10 mouse cellular contexts compared by ENCODE assay signal in the genomic region with DNA sequence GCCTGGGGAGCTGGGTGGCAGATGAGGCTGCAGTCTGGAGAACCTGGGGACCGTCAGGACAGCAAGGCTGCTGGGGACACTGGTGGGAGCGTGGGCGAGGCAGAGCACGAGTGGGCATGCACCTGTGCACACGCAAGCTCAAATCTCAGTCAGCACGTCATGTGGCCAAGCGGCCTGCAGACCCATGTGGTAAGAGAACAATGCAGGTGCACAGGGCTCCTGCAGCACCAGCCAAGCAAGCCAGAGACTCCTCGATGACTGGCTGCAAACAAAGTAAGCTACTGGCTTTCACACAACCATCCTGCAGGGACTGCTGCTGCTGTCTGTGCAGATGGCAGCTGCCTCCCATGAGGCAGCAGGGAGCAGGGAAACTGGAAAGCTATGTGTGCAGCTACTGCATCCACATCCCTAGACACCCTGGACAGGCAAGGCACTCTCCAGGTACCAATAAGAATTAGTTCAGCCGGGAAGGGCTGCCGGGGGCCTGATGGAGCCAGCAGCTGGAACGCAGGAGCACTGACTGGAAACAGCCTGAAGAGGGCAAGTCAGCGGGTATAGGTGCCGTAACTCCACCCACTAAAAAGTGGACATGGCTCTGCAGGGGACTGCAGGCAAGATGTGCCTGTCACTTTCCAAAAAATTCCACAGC. TPM values are rescaled to one million over a fixed set of nuclear protein-coding genes. Genes with fewer than 3 reads are reported as not detected.
DNase-seq lines count a peak whose midpoint lies in the region; ATAC-seq and TF ChIP-seq lines count a peak whose summit lies in the region.
"Had no signal": no experiment of that assay in that cellular context is flagged by ENCODE, and none has a peak within 500 bp of the region (broad histone marks: within the 10 kb centered on the region; RNA-seq: fewer than 3 reads in every experiment).

No protein-coding gene starts in this region.

- 62% methylated on average over 13 of the region's 13 CpGs for WGBS in forebrain, embryonic 11.5 days
- WGBS in forebrain, embryonic 15.5 days: 63% methylated on average over 13 of the region's 13 CpGs
- WGBS in kidney, embryonic 15.5 days: 60% methylated on average over 13 of the region's 13 CpGs
- 55% methylated on average over 13 of the region's 13 CpGs for WGBS in hindbrain, postnatal 0 days

- peaks cover 4% of the 10 kb centered on the region; the same call in 1 of the 2 replicates for H3K36me3 ChIP-seq in forebrain, embryonic 11.5 days (ENCODE audit: control insufficient read depth, insufficient read depth, low read length)
- H3K36me3 ChIP-seq in forebrain, embryonic 15.5 days: peaks cover 33% of the 10 kb centered on the region
- H3K36me3 ChIP-seq in kidney, embryonic 15.5 days: peaks cover 34% of the 10 kb centered on the region
- H3K36me3 ChIP-seq in hindbrain, postnatal 0 days (ENCODE audit: insufficient read depth, low read length): peaks cover 33% of the 10 kb centered on the region

- DNase-seq in forebrain, embryonic 11.5 days (ENCODE audit: low spot score): peak; percentile 53
- DNase-seq in kidney, postnatal 10 days: peak; percentile 4
- peak; percentile 4 for DNase-seq in right cerebral cortex, postnatal 4 days
- no peak for DNase-seq in right cerebral cortex, adult 2 months (ENCODE audit: low spot score in 2 of 2)
- DNase-seq in hindbrain, postnatal 0 days (ENCODE audit: low spot score): no peak
- no peak for DNase-seq in adrenal gland, postnatal 14 days
- DNase-seq: adrenal gland, postnatal 25 days had no signal

- no peak for TF ChIP-seq CTCF in hindbrain, postnatal 0 days (IDR thresholded peaks at IDR 0.05; ENCODE audit: low read depth)

- no peaks in the 10 kb centered on the region for H3K27me3 ChIP-seq in forebrain, embryonic 11.5 days (ENCODE audit: control insufficient read depth, insufficient read depth, low read length)
- H3K27me3 ChIP-seq in forebrain, embryonic 15.5 days: peaks cover 7% of the 10 kb centered on the region
- peaks cover 7% of the 10 kb centered on the region for H3K27me3 ChIP-seq in kidney, embryonic 15.5 days
- H3K27me3 ChIP-seq in hindbrain, postnatal 0 days (ENCODE audit: insufficient read depth, low read length): no peaks in the 10 kb centered on the region

- no peak overlapping the region for H3K4me3 ChIP-seq in forebrain, embryonic 11.5 days (ENCODE audit: low read depth, low read length)
- no peak overlapping the region for H3K4me3 ChIP-seq in forebrain, embryonic 15.5 days
- H3K4me3 ChIP-seq in kidney, embryonic 15.5 days (replicated peaks): no peak overlapping the region
- H3K4me3 ChIP-seq in hindbrain, postnatal 0 days (ENCODE audit: low read length): no peak overlapping the region
- H3K4me3 ChIP-seq: liver, embryonic 12.5 days had no signal

- no peak overlapping the region for H3K27ac ChIP-seq in forebrain, embryonic 11.5 days (ENCODE audit: low read depth, low read length)
- H3K27ac ChIP-seq in forebrain, embryonic 15.5 days (replicated peaks): no peak overlapping the region
- H3K27ac ChIP-seq in kidney, embryonic 15.5 days: no peak overlapping the region
- H3K27ac ChIP-seq in hindbrain, postnatal 0 days: no peak overlapping the region
- H3K27ac ChIP-seq: liver, embryonic 12.5 days had no signal

- no peaks in the 10 kb centered on the region for H3K9me3 ChIP-seq in forebrain, embryonic 11.5 days (ENCODE audit: control insufficient read depth, low read length)
- no peaks in the 10 kb centered on the region for H3K9me3 ChIP-seq in forebrain, embryonic 15.5 days
- H3K9me3 ChIP-seq in kidney, embryonic 15.5 days (replicated peaks): no peaks in the 10 kb centered on the region
- H3K9me3 ChIP-seq in hindbrain, postnatal 0 days (ENCODE audit: low read length): no peaks in the 10 kb centered on the region
- H3K9me3 ChIP-seq: liver, embryonic 12.5 days had no signal

- H3K4me1 ChIP-seq in forebrain, embryonic 11.5 days (replicated peaks; ENCODE audit: control insufficient read depth, insufficient read depth, low read length): no peaks in the 10 kb centered on the region
- H3K4me1 ChIP-seq in forebrain, embryonic 15.5 days: no peaks in the 10 kb centered on the region
- no peaks in the 10 kb centered on the region for H3K4me1 ChIP-seq in kidney, embryonic 15.5 days
- H3K4me1 ChIP-seq in hindbrain, postnatal 0 days (ENCODE audit: insufficient read depth, low read length): no peaks in the 10 kb centered on the region

- no peak overlapping the region; the same call in 1 of the 2 replicates for H3K9ac ChIP-seq in forebrain, embryonic 11.5 days (ENCODE audit: low read length)
- no peak overlapping the region for H3K9ac ChIP-seq in forebrain, embryonic 15.5 days (replicated peaks)
- no peak overlapping the region for H3K9ac ChIP-seq in kidney, embryonic 15.5 days
- no peak overlapping the region for H3K9ac ChIP-seq in hindbrain, postnatal 0 days (replicated peaks; ENCODE audit: low read length)
- H3K9ac ChIP-seq: liver, embryonic 12.5 days had no signal

- H3K4me2 ChIP-seq in forebrain, embryonic 11.5 days (ENCODE audit: low read depth, low read length, severe bottlenecking): no peak overlapping the region
- H3K4me2 ChIP-seq in forebrain, embryonic 15.5 days (replicated peaks): no peak overlapping the region
- H3K4me2 ChIP-seq in kidney, embryonic 15.5 days: no peak overlapping the region
- no peak overlapping the region for H3K4me2 ChIP-seq in hindbrain, postnatal 0 days (ENCODE audit: low read depth, low read length)
- H3K4me2 ChIP-seq: liver, embryonic 12.5 days had no signal

- ATAC-seq in forebrain, embryonic 11.5 days (replicated peaks; ENCODE audit: low FRiP score): no peak
- no peak for ATAC-seq in forebrain, embryonic 15.5 days (replicated peaks)
- ATAC-seq in kidney, embryonic 15.5 days (replicated peaks; ENCODE audit: low FRiP score): no peak
- ATAC-seq in hindbrain, postnatal 0 days: peak; percentile 19
- ATAC-seq: liver, embryonic 12.5 days had no signal

RNA-seq across cellular contexts. Expression of gene Emc10, which starts 9.3 kb away (rescaled TPM):
- polyA plus RNA-seq in forebrain, embryonic 11.5 days (2014; fragmentation: Nextera tagmentation; extraction: Ambion mirVana): 115 and 124 TPM in 2 replicates
- 133 and 138 TPM in 2 replicates for polyA plus RNA-seq in forebrain, embryonic 15.5 days (2015; fragmentation: Nextera tagmentation; extraction: Ambion mirVana)
- polyA plus RNA-seq in kidney, embryonic 15.5 days (2015; fragmentation: Nextera tagmentation; extraction: Ambion mirVana): 113 and 120 TPM in 2 replicates
- total RNA-seq in hindbrain, postnatal 0 days (2014; rRNA removed): 311 and 319 TPM in 2 replicates
- polyA plus RNA-seq in hindbrain, postnatal 0 days (2015; fragmentation: Nextera tagmentation; extraction: Ambion mirVana): 138 and 152 TPM in 2 replicates
- total RNA-seq in adrenal gland, postnatal 14 days (2021): 81.5 and 85.9 TPM in 2 replicates

RNA-seq across cellular contexts. Expression of gene Fam71e1, which starts 9.3 kb away (rescaled TPM):
- polyA plus RNA-seq in forebrain, embryonic 11.5 days (2014; fragmentation: Nextera tagmentation; extraction: Ambion mirVana): 22.3 and 25.3 TPM in 2 replicates
- polyA plus RNA-seq in forebrain, embryonic 15.5 days (2015; fragmentation: Nextera tagmentation; extraction: Ambion mirVana): 30.2 and 30.5 TPM in 2 replicates
- 14.3 and 16.5 TPM in 2 replicates for polyA plus RNA-seq in kidney, embryonic 15.5 days (2015; fragmentation: Nextera tagmentation; extraction: Ambion mirVana)
- total RNA-seq in hindbrain, postnatal 0 days (2014; rRNA removed): 19.7 and 19.8 TPM in 2 replicates
- 26.7 and 31.9 TPM in 2 replicates for polyA plus RNA-seq in hindbrain, postnatal 0 days (2015; fragmentation: Nextera tagmentation; extraction: Ambion mirVana)
- 7.8 and 10.9 TPM in 2 replicates for total RNA-seq in adrenal gland, postnatal 14 days (2021)

RNA-seq across cellular contexts. Expression of gene Josd2, which starts 19.3 kb away (rescaled TPM):
- polyA plus RNA-seq in forebrain, embryonic 11.5 days (2014; fragmentation: Nextera tagmentation; extraction: Ambion mirVana): 60.9 and 68.9 TPM in 2 replicates
- 52.5 and 56.6 TPM in 2 replicates for polyA plus RNA-seq in forebrain, embryonic 15.5 days (2015; fragmentation: Nextera tagmentation; extraction: Ambion mirVana)
- polyA plus RNA-seq in kidney, embryonic 15.5 days (2015; fragmentation: Nextera tagmentation; extraction: Ambion mirVana): 72.5 and 78.9 TPM in 2 replicates
- 32.7 and 44.5 TPM in 2 replicates for total RNA-seq in hindbrain, postnatal 0 days (2014; rRNA removed)
- polyA plus RNA-seq in hindbrain, postnatal 0 days (2015; fragmentation: Nextera tagmentation; extraction: Ambion mirVana): 28.3 and 32.7 TPM in 2 replicates
- total RNA-seq in adrenal gland, postnatal 14 days (2021): 45.9 and 51.2 TPM in 2 replicates

RNA-seq across cellular contexts. Expression of gene Aspdh, which starts 21.9 kb away (rescaled TPM):
- polyA plus RNA-seq in forebrain, embryonic 11.5 days (2014; fragmentation: Nextera tagmentation; extraction: Ambion mirVana): 2.6 and 2.9 TPM in 2 replicates
- polyA plus RNA-seq in forebrain, embryonic 15.5 days (2015; fragmentation: Nextera tagmentation; extraction: Ambion mirVana): 4.3 and 5.8 TPM in 2 replicates
- polyA plus RNA-seq in kidney, embryonic 15.5 days (2015; fragmentation: Nextera tagmentation; extraction: Ambion mirVana): 3.2 and 3.9 TPM in 2 replicates
- 10.2 and 15.5 TPM in 2 replicates for total RNA-seq in hindbrain, postnatal 0 days (2014; rRNA removed)
- 3.1 and 3.8 TPM in 2 replicates for polyA plus RNA-seq in hindbrain, postnatal 0 days (2015; fragmentation: Nextera tagmentation; extraction: Ambion mirVana)
- 0.75 and 13.0 TPM in 2 replicates for total RNA-seq in adrenal gland, postnatal 14 days (2021)

RNA-seq across cellular contexts. Expression of gene Mybpc2, which starts 37.4 kb away (rescaled TPM):
- 0.23 TPM in 1 of 2 replicates, not detected in the other for polyA plus RNA-seq in forebrain, embryonic 11.5 days (2014; fragmentation: Nextera tagmentation; extraction: Ambion mirVana)
- polyA plus RNA-seq in forebrain, embryonic 15.5 days (2015; fragmentation: Nextera tagmentation; extraction: Ambion mirVana): 0.13 and 0.15 TPM in 2 replicates
- polyA plus RNA-seq in kidney, embryonic 15.5 days (2015; fragmentation: Nextera tagmentation; extraction: Ambion mirVana): 0.16 and 0.27 TPM in 2 replicates
- total RNA-seq in hindbrain, postnatal 0 days (2014; rRNA removed): 0.14 and 0.47 TPM in 2 replicates
- 0.19 and 0.25 TPM in 2 replicates for polyA plus RNA-seq in hindbrain, postnatal 0 days (2015; fragmentation: Nextera tagmentation; extraction: Ambion mirVana)
- 0.26 and 0.38 TPM in 2 replicates for total RNA-seq in adrenal gland, postnatal 14 days (2021)
- total RNA-seq: adrenal gland, postnatal 25 days had no signal
- polyA plus RNA-seq: liver, embryonic 12.5 days had no signal

Comparison
In these comparisons a context has a peak if more than half of its experiments do, and no peak if none do; other contexts are left out.
1. DNase-seq: peak in forebrain, embryonic 11.5 days (single experiment), kidney, postnatal 10 days (single experiment) and right cerebral cortex, postnatal 4 days (single experiment); none in right cerebral cortex, adult 2 months (0 of 2), hindbrain, postnatal 0 days (single experiment) and adrenal gland, postnatal 14 days (single experiment).